Mouse (Mus musculus) effector memory CD4-positive, alpha-beta T cell, adult 5 months (primary cell): ENCODE data around the gene Ide. TPM values are rescaled to one million over a fixed set of nuclear protein-coding genes. Genes with fewer than 3 reads are reported as not detected.

Experiments
- polyA plus RNA-seq: library from polyadenylated mRNA; unstranded; fragments of 100-300 nt; shearing (Covaris generic); gene quantifications from one replicate; pipeline ENCODE4 v1.2.1, GENCODE M21; 2017

The Ide gene
- 94.6 TPM for polyA plus RNA-seq

DNA sequence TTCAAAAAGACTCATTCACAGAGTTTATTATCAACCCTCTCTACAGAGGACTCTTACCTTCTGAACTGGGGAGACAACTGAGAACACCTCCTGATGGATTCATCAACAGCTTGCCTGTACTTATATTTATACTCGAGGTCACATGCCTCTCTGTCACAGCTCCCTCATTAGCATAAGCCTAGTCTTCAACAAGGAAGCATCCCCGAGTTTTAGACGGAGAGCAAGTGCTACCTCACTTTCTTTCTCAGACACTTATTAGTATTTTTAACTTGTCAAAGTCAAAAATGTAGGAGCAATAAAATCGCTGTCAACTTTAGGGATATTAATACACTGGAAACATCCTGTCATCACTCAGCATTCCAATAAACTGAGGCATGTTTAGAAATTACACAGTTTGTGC lies at the start of gene Ide:
Gene Ide (minus strand): TSS at position 101 of the 400 bp plus-strand sequence.

DNA sequence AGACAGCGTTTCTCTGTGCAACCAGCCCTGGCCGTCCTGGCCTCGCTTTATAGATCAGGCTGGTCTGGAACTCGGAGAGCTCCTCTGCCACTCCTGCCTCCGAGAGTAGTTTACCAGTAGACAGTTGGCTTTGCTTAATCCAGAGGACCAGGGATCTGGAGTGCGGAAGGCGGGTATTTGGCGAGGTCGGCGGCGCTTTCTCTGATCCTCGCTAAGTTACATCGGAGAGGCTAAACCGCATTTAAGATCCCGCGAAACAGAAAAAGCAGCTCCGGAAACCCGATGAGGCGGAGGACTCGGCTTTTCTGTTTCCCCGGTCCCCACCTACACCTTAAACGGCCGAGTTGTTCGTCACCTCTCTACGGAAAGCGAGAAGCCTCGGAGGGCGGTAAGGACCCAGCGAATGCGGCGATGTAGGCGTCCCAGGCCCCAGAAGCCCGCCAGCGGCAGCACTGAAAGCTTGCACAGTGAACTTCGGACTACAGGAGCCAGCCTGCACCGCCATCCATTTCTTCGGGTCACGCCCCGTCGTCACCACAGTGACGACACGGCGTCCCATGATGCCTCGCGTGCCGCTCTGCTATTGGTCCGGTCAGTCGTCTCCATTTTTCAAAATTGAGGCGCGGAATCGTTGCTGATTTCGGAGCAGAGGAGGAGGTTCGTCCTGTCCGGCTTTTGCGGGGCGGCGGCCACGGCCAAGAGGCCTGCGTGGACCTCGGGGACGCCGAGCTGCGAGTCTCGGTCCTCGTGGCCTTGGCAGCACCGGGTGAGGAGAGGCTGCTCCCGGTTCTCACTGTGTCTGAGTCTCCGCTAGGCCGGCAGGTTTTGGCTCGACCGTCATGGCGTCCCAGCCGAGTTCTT lies 38.3 kb upstream of the Ide start, which contains the start of gene Kif11:
Gene Kif11 (plus strand): TSS at position 649 of the 861 bp plus-strand sequence.

Other genes with a start within 250 kb of the Ide start
- gene March5, start 130.3 kb downstream of the Ide start, polyA plus RNA-seq, result 116 TPM
- gene Cpeb3, start 129.3 kb downstream of the Ide start, polyA plus RNA-seq, result 0.84 TPM
- gene Kif11, start 38.6 kb upstream of the Ide start, polyA plus RNA-seq, result 1.4 TPM
- gene Hhex, start 97.0 kb upstream of the Ide start, polyA plus RNA-seq, result not detected
- 43.3 TPM for gene Exoc6, start 212.6 kb upstream of the Ide start, polyA plus RNA-seq